Mouse (Mus musculus): ENCODE results near the gene Ugt1a5. TPM values are rescaled to one million over a fixed set of nuclear protein-coding genes. Genes with fewer than 3 reads are reported as not detected.
"Not testable (repeated sequence)": the region's sequence is repeated elsewhere in the genome, so short reads cannot be mapped to it uniquely, and the experiment has no call there.

Gene Ugt1a5
- polyA plus RNA-seq, 1 experiment from 2014 or later, result not detected

- H3K9ac ChIP-seq (ENCODE audit: low read length); H3K4me2 ChIP-seq (ENCODE audit: low read depth, severe bottlenecking); H3K4me1 ChIP-seq (ENCODE audit: control insufficient read depth, insufficient read depth, low read length); DNase-seq (ENCODE audit: low spot score); H3K9me3 ChIP-seq (ENCODE audit: control insufficient read depth, low read length); ATAC-seq (ENCODE audit: insufficient number of reproducible peaks, low FRiP score, low TSS enrichment, low read depth); H3K27me3 ChIP-seq (ENCODE audit: control insufficient read depth, insufficient read depth, low read length); H3K4me3 ChIP-seq (ENCODE audit: low read depth, low read length); H3K27ac ChIP-seq (replicated peaks; ENCODE audit: low read depth, low read length); H3K36me3 ChIP-seq (ENCODE audit: control insufficient read depth, insufficient read depth, low read length): not testable (repeated sequence)
- whole genome bisulfite sequencing, result 90% methylated on average over 5 of the region's 6 CpGs
Measured at GRCm38 (mm10) chr1:88135229-88135904, 30.4 kb upstream of the Ugt1a5 start.

GRCm38 (mm10) chr1:88136646-88137045 lies 29.2 kb upstream of the Ugt1a5 start:
- no peaks in the 10 kb centered on the region for H3K36me3 ChIP-seq (ENCODE audit: control insufficient read depth, insufficient read depth, low read length)
- 78% methylated on average over 2 of the region's 2 CpGs for WGBS

GRCm38 (mm10) chr1:88137264-88137663 lies 28.5 kb upstream of the Ugt1a5 start:
- ATAC-seq (ENCODE audit: insufficient number of reproducible peaks, low FRiP score, low TSS enrichment, low read depth) (no peak), DNase-seq (ENCODE audit: low spot score) (no peak)
- Histone ChIP-seq H3K9ac (ENCODE audit: low read length) (no peak overlapping the region), H3K36me3 (ENCODE audit: control insufficient read depth, insufficient read depth, low read length) (no peaks in the 10 kb centered on the region), H3K27me3 (ENCODE audit: control insufficient read depth, insufficient read depth, low read length) (no peaks in the 10 kb centered on the region), H3K27ac (replicated peaks; ENCODE audit: low read depth, low read length) (no peak overlapping the region), H3K4me2 (ENCODE audit: low read depth, severe bottlenecking) (no peak overlapping the region), H3K4me3 (ENCODE audit: low read depth, low read length) (no peak overlapping the region), H3K9me3 (ENCODE audit: control insufficient read depth, low read length) (no peaks in the 10 kb centered on the region), H3K4me1 (ENCODE audit: control insufficient read depth, insufficient read depth, low read length) (no peaks in the 10 kb centered on the region)
- 87% methylated on average over 3 of the region's 3 CpGs for WGBS

More at GRCm38 (mm10) chr1:88136646-88137045, 29.2 kb upstream of the Ugt1a5 start:
- DNase-seq (ENCODE audit: low spot score) (no peak), ATAC-seq (ENCODE audit: insufficient number of reproducible peaks, low FRiP score, low TSS enrichment, low read depth) (no peak)
- no peak overlapping the region for H3K9ac ChIP-seq (ENCODE audit: low read length)
- H3K4me3 ChIP-seq (ENCODE audit: low read depth, low read length), result no peak overlapping the region
- H3K9me3 ChIP-seq (ENCODE audit: control insufficient read depth, low read length), result no peaks in the 10 kb centered on the region
- no peaks in the 10 kb centered on the region for H3K27me3 ChIP-seq (ENCODE audit: control insufficient read depth, insufficient read depth, low read length)
- H3K4me2 ChIP-seq (ENCODE audit: low read depth, severe bottlenecking), result no peak overlapping the region
- H3K4me1 ChIP-seq (ENCODE audit: control insufficient read depth, insufficient read depth, low read length), result no peaks in the 10 kb centered on the region
- H3K27ac ChIP-seq (replicated peaks; ENCODE audit: low read depth, low read length), result no peak overlapping the region

- Histone ChIP-seq H3K4me2 (ENCODE audit: low read depth, severe bottlenecking) (no peak overlapping the region), H3K4me1 (ENCODE audit: control insufficient read depth, insufficient read depth, low read length) (no peaks in the 10 kb centered on the region), H3K36me3 (ENCODE audit: control insufficient read depth, insufficient read depth, low read length) (no peaks in the 10 kb centered on the region), H3K27ac (replicated peaks; ENCODE audit: low read depth, low read length) (no peak overlapping the region), H3K9me3 (ENCODE audit: control insufficient read depth, low read length) (no peaks in the 10 kb centered on the region), H3K27me3 (ENCODE audit: control insufficient read depth, insufficient read depth, low read length) (no peaks in the 10 kb centered on the region), H3K4me3 (ENCODE audit: low read depth, low read length) (no peak overlapping the region), H3K9ac (ENCODE audit: low read length) (no peak overlapping the region)
- DNase-seq (ENCODE audit: low spot score) (no peak), ATAC-seq (ENCODE audit: insufficient number of reproducible peaks, low FRiP score, low TSS enrichment, low read depth) (no peak)
- 88% methylated on average over 1 of the region's 1 CpGs for WGBS
Measured at GRCm38 (mm10) chr1:88138145-88138544, 27.7 kb upstream of the Ugt1a5 start.

GRCm38 (mm10) chr1:88140492-88140891 lies 25.3 kb upstream of the Ugt1a5 start:
- H3K36me3 ChIP-seq (ENCODE audit: control insufficient read depth, insufficient read depth, low read length); H3K27me3 ChIP-seq (ENCODE audit: control insufficient read depth, insufficient read depth, low read length); H3K27ac ChIP-seq (replicated peaks; ENCODE audit: low read depth, low read length); ATAC-seq (ENCODE audit: insufficient number of reproducible peaks, low FRiP score, low TSS enrichment, low read depth); H3K9me3 ChIP-seq (ENCODE audit: control insufficient read depth, low read length); H3K4me2 ChIP-seq (ENCODE audit: low read depth, severe bottlenecking); H3K4me3 ChIP-seq (ENCODE audit: low read depth, low read length); H3K4me1 ChIP-seq (ENCODE audit: control insufficient read depth, insufficient read depth, low read length); DNase-seq (ENCODE audit: low spot score); H3K9ac ChIP-seq (ENCODE audit: low read length): not testable (repeated sequence)
- WGBS, result 76% methylated on average over 1 of the region's 1 CpGs

GRCm38 (mm10) chr1:88143966-88144675 lies 21.7 kb upstream of the Ugt1a5 start:
- WGBS, result 1% methylated on average over 5 of the region's 5 CpGs
- H3K4me2 ChIP-seq (ENCODE audit: low read depth, severe bottlenecking); H3K27me3 ChIP-seq (ENCODE audit: control insufficient read depth, insufficient read depth, low read length); H3K36me3 ChIP-seq (ENCODE audit: control insufficient read depth, insufficient read depth, low read length); H3K4me1 ChIP-seq (ENCODE audit: control insufficient read depth, insufficient read depth, low read length); H3K9ac ChIP-seq (ENCODE audit: low read length); H3K27ac ChIP-seq (replicated peaks; ENCODE audit: low read depth, low read length); H3K9me3 ChIP-seq (ENCODE audit: control insufficient read depth, low read length); H3K4me3 ChIP-seq (ENCODE audit: low read depth, low read length); ATAC-seq (ENCODE audit: insufficient number of reproducible peaks, low FRiP score, low TSS enrichment, low read depth): not testable (repeated sequence)
- DNase-seq (ENCODE audit: low spot score), result peak; percentile 50

GRCm38 (mm10) chr1:88145278-88145677 lies 20.5 kb upstream of the Ugt1a5 start:
- H3K9ac ChIP-seq (ENCODE audit: low read length); ATAC-seq (ENCODE audit: insufficient number of reproducible peaks, low FRiP score, low TSS enrichment, low read depth); H3K4me1 ChIP-seq (ENCODE audit: control insufficient read depth, insufficient read depth, low read length); H3K36me3 ChIP-seq (ENCODE audit: control insufficient read depth, insufficient read depth, low read length); H3K9me3 ChIP-seq (ENCODE audit: control insufficient read depth, low read length); H3K27me3 ChIP-seq (ENCODE audit: control insufficient read depth, insufficient read depth, low read length); H3K4me3 ChIP-seq (ENCODE audit: low read depth, low read length); H3K4me2 ChIP-seq (ENCODE audit: low read depth, severe bottlenecking); H3K27ac ChIP-seq (replicated peaks; ENCODE audit: low read depth, low read length): not testable (repeated sequence)
- WGBS, result 56% methylated on average over 2 of the region's 2 CpGs
- peak; percentile 27 for DNase-seq (ENCODE audit: low spot score)

- H3K4me1 ChIP-seq (ENCODE audit: control insufficient read depth, insufficient read depth, low read length); H3K36me3 ChIP-seq (ENCODE audit: control insufficient read depth, insufficient read depth, low read length); H3K27me3 ChIP-seq (ENCODE audit: control insufficient read depth, insufficient read depth, low read length); H3K4me2 ChIP-seq (ENCODE audit: low read depth, severe bottlenecking); ATAC-seq (ENCODE audit: insufficient number of reproducible peaks, low FRiP score, low TSS enrichment, low read depth); DNase-seq (ENCODE audit: low spot score); H3K9me3 ChIP-seq (ENCODE audit: control insufficient read depth, low read length); H3K4me3 ChIP-seq (ENCODE audit: low read depth, low read length); H3K9ac ChIP-seq (ENCODE audit: low read length); H3K27ac ChIP-seq (replicated peaks; ENCODE audit: low read depth, low read length): not testable (repeated sequence)
- 82% methylated on average over 2 of the region's 2 CpGs for WGBS
Measured at GRCm38 (mm10) chr1:88150133-88150532, 15.7 kb upstream of the Ugt1a5 start.

Data from limb, embryonic 11.5 days (tissue).